Mouse (Mus musculus) CH12.LX (cell line): ENCODE data around the gene Wipf1.

Experiments
- CHD1 ChIP-seq: IDR thresholded peaks from 2 replicates; pipeline ENCODE4 v1.6.1; 2012; ENCODE audit warnings: low read depth, low read length, improper control_type of control experiment, inconsistent platforms
- CHD2 ChIP-seq: IDR thresholded peaks from 2 replicates; pipeline ENCODE4 v1.6.1; 2011; ENCODE audit warnings: low read length, improper control_type of control experiment
- CTCF ChIP-seq, 2 experiments: IDR thresholded peaks in 1 of 2; conservative IDR thresholded peaks in 1 of 2; 2 replicates each; pipeline ENCODE4 v1.5.1; 2011 to 2012; ENCODE audit warnings: low read depth in 2 of 2, low read length in 2 of 2, improper control_type of control experiment in 1 of 2, inconsistent platforms in 1 of 2, mild to moderate bottlenecking in 1 of 2, moderate library complexity in 1 of 2
- ETS1 ChIP-seq: conservative IDR thresholded peaks from 2 replicates; pipeline ENCODE4 v1.6.1; 2012; ENCODE audit warnings: low read depth, mild to moderate bottlenecking, inconsistent platforms, low read length, improper control_type of control experiment, moderate library complexity
- MAFK ChIP-seq: IDR thresholded peaks from 2 replicates; pipeline ENCODE4 v1.6.1; 2011; ENCODE audit warnings: low read length, improper control_type of control experiment; ENCODE audit not compliant: insufficient replicate concordance
- MAZ ChIP-seq: IDR thresholded peaks from 2 replicates; pipeline ENCODE4 v1.6.1; 2012; ENCODE audit warnings: low read depth, mild to moderate bottlenecking, inconsistent platforms, low read length, improper control_type of control experiment, moderate library complexity
- NRF1 ChIP-seq: IDR thresholded peaks from 2 replicates; pipeline ENCODE4 v1.6.1; 2014; ENCODE audit warnings: low read depth, mild to moderate bottlenecking, inconsistent platforms, low read length, improper control_type of control experiment, moderate library complexity
- POLR2A ChIP-seq: IDR thresholded peaks from 2 replicates; pipeline ENCODE4 v1.6.1; 2011; ENCODE audit warnings: low read depth, mild to moderate bottlenecking, improper control_type of control experiment, low read length
- RCOR1 ChIP-seq: conservative IDR thresholded peaks from 2 replicates; pipeline ENCODE4 v1.6.1; 2012; ENCODE audit warnings: low read depth, mild to moderate bottlenecking, inconsistent platforms, low read length, improper control_type of control experiment
- SIN3A ChIP-seq: IDR thresholded peaks from 2 replicates; pipeline ENCODE4 v1.6.1; 2012; ENCODE audit warnings: low read length, improper control_type of control experiment, inconsistent platforms
- TCF12 ChIP-seq: IDR thresholded peaks from 2 replicates; pipeline ENCODE4 v1.6.1; 2014; ENCODE audit warnings: low read depth, mild to moderate bottlenecking, inconsistent platforms, low read length, improper control_type of control experiment
- ZC3H11A ChIP-seq: IDR thresholded peaks from 2 replicates; pipeline ENCODE4 v1.6.1; 2012; ENCODE audit warnings: low read depth, mild to moderate bottlenecking, inconsistent platforms, low read length, improper control_type of control experiment
- ZMIZ1 ChIP-seq: IDR thresholded peaks from 2 replicates; pipeline ENCODE4 v1.6.1; 2012; ENCODE audit warnings: low read depth, mild to moderate bottlenecking, inconsistent platforms, low read length, improper control_type of control experiment
- ZNF384 ChIP-seq: IDR thresholded peaks from 2 replicates; pipeline ENCODE4 v1.6.1; 2012; ENCODE audit warnings: low read depth, low read length, improper control_type of control experiment, inconsistent platforms

DNA sequence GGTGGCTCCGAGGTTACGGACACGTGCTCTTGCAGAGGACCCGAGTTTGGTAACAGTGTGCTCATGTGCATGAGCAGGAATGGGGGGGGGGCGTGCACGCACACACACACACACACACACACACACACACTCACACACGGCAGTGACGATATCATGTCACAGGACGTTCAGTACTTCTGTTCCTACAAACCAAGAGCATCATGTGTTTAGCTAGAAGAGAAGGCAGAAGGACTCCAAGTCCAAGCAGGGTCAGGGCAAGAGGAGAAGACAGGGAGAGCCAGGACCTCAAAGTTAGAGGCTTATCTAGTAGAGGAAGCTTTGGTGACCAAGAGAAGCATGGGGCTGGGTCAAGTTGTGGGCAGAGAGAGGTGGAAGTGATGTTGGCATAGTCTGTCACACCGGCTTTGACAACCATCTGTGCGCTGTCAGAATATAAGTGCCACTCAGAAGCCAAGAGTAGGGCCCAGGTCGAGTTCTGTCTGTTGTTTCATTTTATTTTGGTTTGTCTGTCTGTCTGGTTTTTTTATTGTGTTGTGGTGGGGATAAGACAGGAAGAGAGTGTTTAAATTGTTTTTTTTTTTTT, 66.7 kb downstream of the Wipf1 start:
- TF ChIP-seq ZMIZ1 (no peak), POLR2A (no peak), TCF12 (no peak), NRF1 (no peak), CTCF (conservative IDR thresholded peaks at IDR 0.05 in 1 of 2, IDR thresholded peaks at IDR 0.05 in 1 of 2; ENCODE audit: low read depth in 2 of 2, low read length in 2 of 2) (no peak), MAFK (no peak), RCOR1 (no peak), ZNF384 (no peak), MAZ (no peak), ETS1 (no peak), CHD1 (no peak), CHD2 (no peak), ZC3H11A (no peak), SIN3A (no peak)
